Mouse (Mus musculus): Measurements from ENCODE around the gene Actr5. TPM values are rescaled to one million over a fixed set of nuclear protein-coding genes. Genes with fewer than 3 reads are reported as not detected.

The Actr5 gene
- 1 to 10 TPM; 6.1 to 7.3 TPM for total RNA-seq (2021)

DNA sequence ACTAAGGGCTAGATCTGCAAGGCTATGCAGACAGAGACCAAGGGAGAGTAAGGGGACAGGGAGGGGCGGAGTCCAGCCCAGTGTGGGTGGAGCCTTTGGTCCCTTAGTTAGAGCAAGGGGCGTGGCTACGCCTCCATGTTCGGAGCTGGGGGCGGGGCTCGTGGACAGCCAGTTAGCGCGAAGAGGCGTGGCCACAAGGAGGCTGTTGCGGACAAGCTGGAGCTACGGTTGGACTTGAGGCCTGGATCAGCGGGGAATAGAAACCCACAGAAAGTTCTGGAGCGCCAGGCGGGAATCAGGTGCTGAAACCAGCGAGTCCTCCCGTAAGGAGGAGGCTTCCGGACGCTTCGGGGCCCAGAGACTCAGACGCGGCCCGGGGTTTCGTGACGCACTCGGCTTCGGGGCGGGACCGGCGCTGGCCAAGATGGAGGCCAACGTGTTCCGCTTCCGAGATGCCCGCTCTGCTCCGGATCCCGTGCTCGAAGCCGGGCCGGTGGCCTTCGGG lies at the start of gene Actr5:
Actr5 (plus strand) TSS at position 171 of the 505 bp plus-strand sequence.
- intact Hi-C loops (cut with DNase I): loop anchor here (10.0 kb wide), 1 partner anchor 210 kb away; no protein-coding TSS in a partner anchor

DNA sequence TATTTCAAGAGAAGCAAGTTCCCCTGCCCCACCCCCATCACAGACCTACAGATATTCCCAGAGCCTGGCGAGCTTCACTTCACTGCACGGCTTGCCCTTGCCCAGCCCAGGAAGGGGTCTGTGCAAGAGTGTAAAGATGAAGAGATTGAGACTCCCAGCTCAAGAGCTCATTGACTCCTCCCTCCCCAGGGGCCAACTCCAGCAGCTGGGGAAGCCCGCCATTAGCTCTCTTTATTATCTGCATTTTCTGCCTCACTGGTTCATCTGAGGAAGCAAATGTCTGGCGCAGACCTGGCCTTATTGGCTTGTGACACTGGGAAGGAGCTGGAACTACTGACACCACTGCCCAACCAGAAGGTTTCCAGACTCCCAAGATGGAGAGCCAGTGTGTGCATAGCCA lies 44.7 kb upstream of the Actr5 start:
- DNase-seq: no peak
- intact Hi-C loops (cut with DNase I): no loop called here

More for the DNA sequence above, at the start of gene Actr5:
- peak; percentile 89 to 93 for DNase-seq

DNA sequence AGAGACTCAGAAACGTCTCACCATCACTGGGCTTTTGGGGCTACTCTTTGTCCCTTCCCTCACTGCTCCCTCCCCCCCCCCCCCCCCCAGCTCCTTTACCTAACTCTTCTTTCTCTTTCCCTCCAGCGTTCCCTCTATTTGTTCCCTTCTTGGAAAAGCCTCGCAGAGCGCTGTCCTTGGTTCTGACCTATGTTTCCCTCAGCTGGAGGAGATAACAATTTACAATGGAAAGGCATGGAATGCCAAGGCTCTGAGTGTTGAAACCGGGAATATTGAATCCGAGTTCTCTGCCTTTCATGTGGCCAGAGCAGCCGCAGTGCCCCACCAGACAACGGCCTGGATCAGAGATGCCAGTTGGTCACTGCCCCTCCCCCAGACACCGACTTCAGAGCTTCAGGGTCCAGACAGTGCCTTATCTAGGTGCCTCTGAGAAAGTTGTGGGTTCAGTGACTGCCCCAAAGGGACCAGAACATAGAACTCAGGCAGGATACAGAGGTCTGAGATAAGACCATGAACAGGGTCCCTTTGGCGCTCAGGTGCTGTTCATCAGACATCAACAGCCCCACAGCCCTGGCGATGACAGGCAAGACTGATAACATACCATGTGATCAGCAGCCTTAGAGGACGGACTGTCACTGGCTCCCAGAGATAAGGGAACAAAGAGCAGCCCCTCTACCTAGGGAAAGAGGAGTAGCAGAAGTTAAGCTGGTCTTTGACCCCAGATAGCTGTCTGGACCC lies 39.9 kb upstream of the Actr5 start:
- DNase-seq: peak; percentile 10 to 11
- intact Hi-C loops (cut with DNase I): no loop called here

DNA sequence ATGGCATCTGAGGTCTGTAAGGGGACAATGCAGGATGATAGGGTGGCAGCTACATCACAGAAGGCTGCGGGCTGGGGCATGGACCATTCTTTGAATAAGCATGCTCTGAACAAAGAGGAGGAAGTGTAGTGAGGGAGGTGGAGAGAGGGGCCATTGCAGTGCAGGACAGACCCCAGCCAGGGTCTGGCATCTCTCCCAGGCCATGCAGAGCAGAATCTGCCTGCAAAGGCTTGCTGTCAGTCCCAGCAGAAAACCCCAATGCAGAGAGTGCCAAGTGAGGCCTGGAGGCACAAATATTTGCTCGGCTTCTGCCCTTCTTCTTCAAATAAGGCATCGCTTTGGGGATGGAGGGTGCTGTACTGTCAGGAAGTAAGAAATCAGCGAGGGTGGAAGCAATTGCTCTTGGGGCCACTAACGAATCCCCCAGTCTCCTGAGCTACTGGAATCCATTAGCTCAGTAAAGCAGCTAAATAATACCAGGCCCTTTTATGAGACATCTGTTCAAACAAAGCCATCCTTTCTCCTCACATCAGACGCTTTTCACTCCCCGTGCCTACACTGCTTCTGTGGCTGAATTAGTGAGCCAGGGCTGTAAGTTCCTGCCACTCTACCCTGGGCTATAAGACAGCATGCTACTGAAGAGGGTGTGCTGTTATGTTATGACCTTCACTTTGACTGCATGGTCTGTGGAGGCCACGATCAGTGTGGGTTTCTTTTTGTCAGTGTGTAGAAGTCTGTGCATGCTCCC lies 36.0 kb upstream of the Actr5 start:
- DNase-seq: no peak
- intact Hi-C loops (cut with DNase I): no loop called here

DNA sequence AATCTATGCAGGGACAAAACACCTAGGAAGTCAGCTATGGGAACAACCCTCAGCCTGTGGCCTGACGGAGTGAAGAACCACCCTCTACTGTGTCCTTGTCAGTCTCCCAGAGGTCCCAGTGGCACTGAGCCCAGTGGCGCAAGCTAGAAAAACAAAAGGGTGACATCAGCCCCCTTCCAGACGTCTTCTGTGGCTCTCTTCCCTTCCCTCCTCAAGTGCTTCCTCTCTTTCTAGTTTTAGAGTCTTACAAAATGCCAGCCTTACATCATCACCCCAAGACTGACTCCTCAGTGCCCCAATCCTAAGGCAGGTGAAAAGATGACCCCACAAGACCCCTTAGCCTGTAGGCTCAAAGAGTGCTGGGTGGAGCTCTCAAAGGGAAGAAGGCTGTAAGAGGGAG lies 34.2 kb upstream of the Actr5 start:
- intact Hi-C loops (cut with DNase I): no loop called here

DNA sequence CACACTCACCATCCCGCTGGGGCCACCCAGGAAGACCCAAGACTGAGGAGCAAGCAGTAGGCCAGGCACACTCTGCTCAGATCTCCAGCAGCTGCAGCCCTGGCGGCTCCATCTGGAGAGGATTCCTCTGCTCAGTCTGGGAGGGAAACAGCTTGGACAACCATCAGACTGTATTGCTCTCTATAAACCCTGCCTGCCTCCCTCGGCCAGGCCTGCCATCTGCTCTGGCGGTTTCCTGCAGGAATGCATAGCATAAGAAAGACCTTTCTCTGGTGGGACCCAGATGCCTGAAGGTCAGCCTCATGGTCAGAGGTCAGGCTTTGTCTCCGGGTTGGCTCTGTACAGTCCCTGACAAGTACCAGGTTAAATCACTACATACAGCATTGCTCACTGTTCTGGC lies 33.4 kb upstream of the Actr5 start:
- no peak for DNase-seq
- intact Hi-C loops (cut with DNase I): no loop called here

More for the DNA sequence above, 34.2 kb upstream of the Actr5 start:
- no peak for DNase-seq

- no peak for DNase-seq
- intact Hi-C loops (cut with DNase I): no loop called here
These were observed 31.3 kb upstream of the Actr5 start for GRCm38 (mm10) chr2:158593371-158593770.

DNA sequence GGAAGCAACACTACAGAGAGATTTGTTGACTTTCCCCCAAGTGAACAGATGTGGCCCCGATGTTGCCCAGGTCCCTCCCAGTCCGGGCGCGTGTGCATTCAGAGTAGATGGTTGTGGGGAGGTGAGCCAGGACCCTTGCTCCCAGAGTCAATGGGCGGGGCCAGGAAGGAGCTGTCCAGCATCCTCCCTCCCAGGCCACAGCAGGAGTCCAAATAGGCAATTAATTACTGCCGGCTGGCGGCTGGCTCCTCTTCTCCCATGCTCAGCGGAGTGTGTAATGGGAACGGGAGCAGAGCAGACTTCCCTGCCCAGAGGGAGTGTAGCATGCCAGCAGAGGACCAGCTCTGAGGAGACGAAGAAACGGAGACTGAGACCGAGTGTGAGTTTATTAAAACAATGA lies 29.6 kb upstream of the Actr5 start:
- intact Hi-C loops (cut with DNase I): no loop called here
- DNase-seq: no peak

GRCm38 (mm10) chr2:158595577-158595976 lies 29.1 kb upstream of the Actr5 start:
- intact Hi-C loops (cut with DNase I): no loop called here
- no peak for DNase-seq

DNA sequence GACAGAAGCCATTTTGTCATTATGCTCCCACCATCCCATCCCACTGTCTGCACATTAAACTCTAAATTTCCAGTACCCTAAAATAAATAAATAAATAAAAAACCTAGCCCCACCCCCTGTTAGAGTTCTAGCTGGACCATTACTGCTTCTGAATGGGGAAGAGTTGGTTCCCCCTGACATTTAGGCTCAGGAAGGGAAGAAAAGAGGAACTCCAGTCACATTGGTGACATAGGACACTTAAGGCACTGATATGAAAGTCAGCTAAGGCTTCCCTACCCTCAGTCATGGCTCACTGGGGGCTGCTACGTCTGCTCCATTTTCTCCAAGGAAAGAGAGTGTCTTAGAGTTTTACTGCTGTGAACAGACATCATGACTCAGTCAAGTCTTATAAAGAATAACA lies 27.9 kb upstream of the Actr5 start:
- intact Hi-C loops (cut with DNase I): no loop called here

GRCm38 (mm10) chr2:158600517-158600916 lies 24.2 kb upstream of the Actr5 start:
- no peak for DNase-seq
- intact Hi-C loops (cut with DNase I): no loop called here

More for the DNA sequence above, 27.9 kb upstream of the Actr5 start:
- DNase-seq: no peak

- intact Hi-C loops (cut with DNase I): no loop called here
- DNase-seq: no peak
These were observed 23.4 kb upstream of the Actr5 start for GRCm38 (mm10) chr2:158601326-158601725.

- intact Hi-C loops (cut with DNase I): no loop called here
- DNase-seq: no peak
These were observed 22.0 kb upstream of the Actr5 start for GRCm38 (mm10) chr2:158602663-158603062.

GRCm38 (mm10) chr2:158606511-158606964 lies 18.1 kb upstream of the Actr5 start:
- DNase-seq: no peak
- intact Hi-C loops (cut with DNase I): no loop called here

DNA sequence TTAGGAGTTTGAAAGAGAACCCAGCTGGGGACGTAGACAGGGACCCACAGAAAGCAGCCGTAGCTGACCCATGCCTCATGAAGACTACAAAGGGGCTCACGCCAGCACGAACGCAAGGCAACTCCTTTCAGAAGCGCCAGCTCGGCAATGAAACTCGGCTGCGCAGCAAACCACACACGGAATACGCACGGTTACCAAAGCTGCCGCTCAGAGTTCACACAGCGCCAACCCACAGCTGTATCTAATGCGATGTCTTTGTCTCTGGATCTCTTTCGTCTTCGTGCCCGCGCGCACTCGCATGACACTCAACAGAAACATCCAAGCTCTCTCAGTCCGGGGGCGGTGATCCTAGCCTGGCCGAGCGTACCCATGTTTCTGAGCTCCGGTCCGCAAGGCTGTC lies 15.0 kb upstream of the Actr5 start:
- intact Hi-C loops (cut with DNase I): no loop called here
- DNase-seq: no peak

GRCm38 (mm10) chr2:158610488-158611325 lies 14.0 kb upstream of the Actr5 start, which contains the start of gene Slc32a1:
TSS of gene Slc32a1 (plus strand) at chr2:158610767.
- intact Hi-C loops (cut with DNase I): no loop called here
- DNase-seq: no peak

- intact Hi-C loops (cut with DNase I): no loop called here
- DNase-seq: no peak
These were observed 13.4 kb upstream of the Actr5 start for GRCm38 (mm10) chr2:158611326-158611719.

GRCm38 (mm10) chr2:158611726-158612670 lies 12.7 kb upstream of the Actr5 start:
- DNase-seq: no peak
- intact Hi-C loops (cut with DNase I): no loop called here

DNA sequence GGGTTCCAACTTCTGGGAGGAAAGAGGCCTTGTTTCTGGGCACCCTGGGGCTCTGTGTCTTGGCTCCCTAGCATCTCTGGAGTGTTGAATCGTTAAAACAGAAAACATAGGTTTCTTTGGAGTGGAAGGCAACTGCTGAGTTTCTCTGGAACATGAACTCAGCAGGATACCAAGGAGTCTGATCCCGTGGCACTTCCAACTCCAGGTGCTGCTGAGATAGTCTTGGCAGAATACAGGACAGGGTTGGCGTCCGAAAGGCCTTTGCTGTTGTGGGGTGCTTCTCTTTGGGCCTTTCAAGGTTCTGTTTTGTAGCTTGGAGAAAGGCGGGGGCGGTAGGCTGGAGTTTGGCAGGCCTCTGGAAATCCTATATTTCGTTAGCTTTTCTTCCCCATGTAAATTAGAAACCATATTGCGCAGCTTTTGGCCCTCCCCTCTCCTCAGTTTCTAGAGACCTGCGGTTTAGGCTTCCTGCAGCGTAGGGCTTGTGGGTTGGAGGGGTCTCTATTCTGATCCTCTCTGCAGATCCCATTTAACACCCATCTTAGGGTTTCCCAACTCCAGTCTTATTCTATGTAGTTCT lies 11.9 kb upstream of the Actr5 start:
- DNase-seq: peak in 1 of 2 experiments; percentile 40
- intact Hi-C loops (cut with DNase I): no loop called here

All from heart, postnatal 36 days (tissue).